Mouse (Mus musculus): Measurements from ENCODE around the gene Pakap. TPM values are rescaled to one million over a fixed set of nuclear protein-coding genes. Genes with fewer than 3 reads are reported as not detected.

Gene Pakap
- total and polyA plus RNA-seq, 3 experiments, result not detected

DNA sequence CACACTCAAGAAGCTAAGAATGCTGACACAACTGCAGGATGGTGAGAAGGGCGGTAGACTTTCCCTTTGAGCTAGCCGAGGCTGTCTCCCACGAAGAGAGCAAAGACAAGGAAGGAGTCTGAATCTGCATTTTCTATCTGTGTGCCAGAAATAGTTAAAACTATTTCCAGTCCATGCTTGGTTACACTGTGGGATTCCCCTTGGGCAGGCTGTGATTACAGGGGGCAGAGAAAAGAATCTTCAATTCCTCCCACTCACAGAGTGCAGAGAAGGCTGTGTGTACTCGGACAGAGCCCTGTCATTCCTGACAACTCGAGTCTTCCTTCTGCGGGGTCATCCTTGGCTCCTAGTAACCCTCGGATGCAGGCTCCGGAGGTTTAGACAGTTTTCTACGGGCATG lies 299.0 kb downstream of the Pakap start:
- no peaks in the 10 kb centered on the region for H3K27me3 ChIP-seq (ENCODE audit: insufficient read depth, low read length)
- no peak for DNase-seq (ENCODE audit: low spot score)
- no peak overlapping the region for H3K4me3 ChIP-seq (ENCODE audit: low read depth, low read length)
- no peaks in the 10 kb centered on the region for H3K4me1 ChIP-seq (ENCODE audit: insufficient read depth, low read depth, low read length)
- no peak for ATAC-seq (ENCODE audit: extremely low read depth, insufficient number of reproducible peaks, low FRiP score, poor library complexity, severe bottlenecking)
- no peaks in the 10 kb centered on the region for H3K36me3 ChIP-seq (replicated peaks)
- TF ChIP-seq CTCF (IDR thresholded peaks at IDR 0.05; ENCODE audit: low read depth, low read length), result no peak
- TF ChIP-seq GATA2 (IDR thresholded peaks at IDR 0.05; ENCODE audit: borderline replicate concordance, low read depth, low read length), result no peak
- no peak for TF ChIP-seq GATA1 (IDR thresholded peaks at IDR 0.05; ENCODE audit: borderline replicate concordance, low read length)
- TF ChIP-seq POLR2AphosphoS5 (IDR thresholded peaks at IDR 0.05; ENCODE audit: insufficient replicate concordance, low read depth, low read length), result no peak
- TF ChIP-seq TAL1 (conservative IDR thresholded peaks at IDR 0.05; ENCODE audit: low read depth, low read length), result no peak
- H3K9me3 ChIP-seq (replicated peaks), result peaks cover 12% of the 10 kb centered on the region

DNA sequence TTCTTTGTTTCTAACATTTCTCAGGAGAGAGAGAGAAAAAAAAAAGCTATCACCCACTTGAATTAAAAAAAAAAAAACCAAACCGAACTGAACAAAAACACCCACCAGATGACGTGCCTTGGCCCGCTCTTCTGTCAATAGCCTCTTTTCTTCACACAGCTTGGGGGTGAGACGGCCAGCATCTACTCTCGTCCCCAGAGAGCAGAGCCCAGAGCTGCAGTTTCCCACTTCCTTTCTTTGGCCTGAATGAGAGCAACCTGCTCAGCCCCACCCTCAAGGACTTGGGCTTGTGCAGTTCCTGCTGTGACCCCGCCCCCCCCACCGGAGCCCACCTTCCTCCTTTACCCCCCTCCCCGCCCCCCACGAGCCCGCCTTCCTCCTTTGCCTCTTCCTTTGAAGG lies 299.5 kb downstream of the Pakap start:
- Histone ChIP-seq H3K4me3 (ENCODE audit: low read depth, low read length) (no peak overlapping the region), H3K27me3 (ENCODE audit: insufficient read depth, low read length) (no peaks in the 10 kb centered on the region), H3K4me1 (ENCODE audit: insufficient read depth, low read depth, low read length) (no peaks in the 10 kb centered on the region), H3K36me3 (replicated peaks) (no peaks in the 10 kb centered on the region), H3K9me3 (replicated peaks) (peaks cover 9% of the 10 kb centered on the region)
- TF ChIP-seq CTCF (IDR thresholded peaks at IDR 0.05; ENCODE audit: low read depth, low read length) (no peak), TAL1 (conservative IDR thresholded peaks at IDR 0.05; ENCODE audit: low read depth, low read length) (no peak), GATA2 (IDR thresholded peaks at IDR 0.05; ENCODE audit: borderline replicate concordance, low read depth, low read length) (no peak), POLR2AphosphoS5 (IDR thresholded peaks at IDR 0.05; ENCODE audit: insufficient replicate concordance, low read depth, low read length) (no peak), GATA1 (IDR thresholded peaks at IDR 0.05; ENCODE audit: borderline replicate concordance, low read length) (no peak)
- no peak for ATAC-seq (ENCODE audit: extremely low read depth, insufficient number of reproducible peaks, low FRiP score, poor library complexity, severe bottlenecking)
- no peak for DNase-seq (ENCODE audit: low spot score)

DNA sequence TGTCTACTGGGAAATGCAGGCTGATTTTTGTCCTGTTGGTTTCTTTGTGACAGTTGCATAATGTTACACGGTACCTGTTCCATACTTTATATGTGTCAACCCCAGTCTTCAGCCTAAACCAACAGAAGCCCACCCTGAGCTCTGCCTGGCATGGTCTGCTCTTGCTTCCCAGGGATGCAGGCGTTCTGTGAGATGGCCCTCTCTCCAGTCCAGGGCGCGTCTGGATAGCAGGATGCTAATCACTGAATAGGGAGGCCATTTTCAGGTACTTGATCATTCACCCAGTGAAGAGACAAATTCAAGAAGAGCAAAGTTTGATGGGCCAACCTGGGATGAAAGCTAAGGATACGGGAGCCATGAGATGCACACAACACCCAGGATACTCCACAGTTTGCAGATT lies 311.2 kb downstream of the Pakap start:
- Histone ChIP-seq H3K4me3 (ENCODE audit: low read depth, low read length) (no peak overlapping the region), H3K9me3 (replicated peaks) (peaks cover 38% of the 10 kb centered on the region), H3K4me1 (ENCODE audit: insufficient read depth, low read depth, low read length) (no peaks in the 10 kb centered on the region), H3K27me3 (ENCODE audit: insufficient read depth, low read length) (no peaks in the 10 kb centered on the region), H3K36me3 (replicated peaks) (no peaks in the 10 kb centered on the region)
- TF ChIP-seq GATA2 (IDR thresholded peaks at IDR 0.05; ENCODE audit: borderline replicate concordance, low read depth, low read length) (no peak), POLR2AphosphoS5 (IDR thresholded peaks at IDR 0.05; ENCODE audit: insufficient replicate concordance, low read depth, low read length) (no peak), GATA1 (IDR thresholded peaks at IDR 0.05; ENCODE audit: borderline replicate concordance, low read length) (no peak), TAL1 (conservative IDR thresholded peaks at IDR 0.05; ENCODE audit: low read depth, low read length) (no peak), CTCF (IDR thresholded peaks at IDR 0.05; ENCODE audit: low read depth, low read length) (no peak)
- no peak for DNase-seq (ENCODE audit: low spot score)
- ATAC-seq (ENCODE audit: extremely low read depth, insufficient number of reproducible peaks, low FRiP score, poor library complexity, severe bottlenecking), result no peak

DNA sequence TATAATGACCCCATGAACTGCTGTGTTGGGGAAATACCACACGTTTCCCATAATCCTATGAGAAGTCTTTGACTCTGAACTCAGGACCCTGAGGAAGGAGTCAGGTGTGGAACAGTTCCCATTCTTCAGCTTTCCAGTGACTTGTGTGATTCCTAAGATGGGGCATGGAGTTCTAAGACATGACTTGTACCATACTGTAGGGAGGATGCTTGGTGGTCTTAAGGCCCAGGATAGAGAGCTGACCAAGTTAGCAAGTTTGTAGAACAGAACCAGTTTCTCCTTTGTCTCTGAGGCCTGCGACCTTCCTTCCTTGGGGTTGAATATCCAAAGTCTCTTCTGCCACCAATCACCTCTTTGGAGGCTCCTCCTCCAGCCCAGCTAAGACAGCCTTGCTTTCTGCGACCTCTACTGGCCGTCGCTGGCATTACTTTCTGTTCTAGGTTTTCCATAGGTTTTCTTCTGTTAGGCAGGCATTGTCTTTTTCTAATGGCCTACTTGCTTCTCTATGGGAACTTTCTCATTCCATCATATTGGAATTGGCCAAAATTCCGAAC lies 311.9 kb downstream of the Pakap start:
- no peaks in the 10 kb centered on the region for H3K4me1 ChIP-seq (ENCODE audit: insufficient read depth, low read depth, low read length)
- TF ChIP-seq CTCF (IDR thresholded peaks at IDR 0.05; ENCODE audit: low read depth, low read length) (no peak), TAL1 (conservative IDR thresholded peaks at IDR 0.05; ENCODE audit: low read depth, low read length) (no peak), POLR2AphosphoS5 (IDR thresholded peaks at IDR 0.05; ENCODE audit: insufficient replicate concordance, low read depth, low read length) (no peak), GATA2 (IDR thresholded peaks at IDR 0.05; ENCODE audit: borderline replicate concordance, low read depth, low read length) (no peak), GATA1 (IDR thresholded peaks at IDR 0.05; ENCODE audit: borderline replicate concordance, low read length) (no peak)
- ATAC-seq (ENCODE audit: extremely low read depth, insufficient number of reproducible peaks, low FRiP score, poor library complexity, severe bottlenecking) (no peak), DNase-seq (ENCODE audit: low spot score) (no peak)
- no peaks in the 10 kb centered on the region for H3K27me3 ChIP-seq (ENCODE audit: insufficient read depth, low read length)
- H3K4me3 ChIP-seq (ENCODE audit: low read depth, low read length), result no peak overlapping the region
- no peaks in the 10 kb centered on the region for H3K36me3 ChIP-seq (replicated peaks)
- H3K9me3 ChIP-seq (replicated peaks), result peaks cover 43% of the 10 kb centered on the region

DNA sequence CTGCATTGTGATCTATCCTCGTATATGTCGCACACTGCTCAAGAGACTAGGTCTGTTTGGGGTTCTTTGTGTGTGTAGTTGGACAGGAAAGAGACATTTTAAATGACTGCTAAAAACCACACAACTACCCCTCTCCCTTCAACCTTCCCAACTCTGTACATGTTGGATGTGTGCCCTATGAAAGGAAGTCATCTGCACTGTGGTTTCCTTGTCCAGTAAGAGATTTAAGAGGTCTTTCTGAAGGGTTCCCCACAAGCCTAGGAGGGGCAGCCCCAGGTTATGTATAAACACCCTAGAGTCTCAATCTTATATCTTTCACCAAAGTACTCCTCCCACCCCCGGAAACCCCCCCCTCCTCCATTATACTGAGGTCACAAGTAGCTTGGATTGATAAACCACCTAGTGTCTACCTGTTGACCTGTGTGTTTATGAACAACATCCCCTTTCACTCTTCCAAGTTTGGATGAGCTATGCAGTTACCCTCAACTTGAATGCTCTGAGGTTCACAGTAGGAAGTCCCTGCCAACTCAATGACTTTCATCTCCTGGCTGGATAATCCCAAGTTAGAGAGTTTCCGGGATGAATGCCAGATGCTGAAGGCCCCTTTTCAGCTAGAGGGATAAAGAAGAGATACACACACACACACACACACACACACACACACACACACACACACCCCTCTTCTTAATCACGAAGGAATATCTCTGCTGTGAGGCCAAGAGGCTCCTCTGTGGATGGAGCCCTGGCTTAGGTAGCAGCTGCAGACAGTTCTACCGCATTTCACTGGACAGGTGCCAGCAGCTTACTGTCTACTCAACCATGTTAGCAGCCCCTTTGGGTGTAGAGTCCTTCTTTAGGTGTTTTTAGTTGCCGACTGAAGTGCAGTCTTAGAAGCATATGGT lies 315.8 kb downstream of the Pakap start:
- ATAC-seq (ENCODE audit: extremely low read depth, insufficient number of reproducible peaks, low FRiP score, poor library complexity, severe bottlenecking) (no peak), DNase-seq (ENCODE audit: low spot score) (no peak)
- no peak overlapping the region for H3K4me3 ChIP-seq (ENCODE audit: low read depth, low read length)
- peaks cover 48% of the 10 kb centered on the region for H3K9me3 ChIP-seq (replicated peaks)
- no peak for TF ChIP-seq GATA1 (IDR thresholded peaks at IDR 0.05; ENCODE audit: borderline replicate concordance, low read length)
- TF ChIP-seq TAL1 (conservative IDR thresholded peaks at IDR 0.05; ENCODE audit: low read depth, low read length), result no peak
- TF ChIP-seq GATA2 (IDR thresholded peaks at IDR 0.05; ENCODE audit: borderline replicate concordance, low read depth, low read length), result no peak
- TF ChIP-seq POLR2AphosphoS5 (IDR thresholded peaks at IDR 0.05; ENCODE audit: insufficient replicate concordance, low read depth, low read length), result no peak
- TF ChIP-seq CTCF (IDR thresholded peaks at IDR 0.05; ENCODE audit: low read depth, low read length), result no peak
- H3K4me1 ChIP-seq (ENCODE audit: insufficient read depth, low read depth, low read length), result no peaks in the 10 kb centered on the region
- H3K27me3 ChIP-seq (ENCODE audit: insufficient read depth, low read length), result no peaks in the 10 kb centered on the region
- H3K36me3 ChIP-seq (replicated peaks), result no peaks in the 10 kb centered on the region

DNA sequence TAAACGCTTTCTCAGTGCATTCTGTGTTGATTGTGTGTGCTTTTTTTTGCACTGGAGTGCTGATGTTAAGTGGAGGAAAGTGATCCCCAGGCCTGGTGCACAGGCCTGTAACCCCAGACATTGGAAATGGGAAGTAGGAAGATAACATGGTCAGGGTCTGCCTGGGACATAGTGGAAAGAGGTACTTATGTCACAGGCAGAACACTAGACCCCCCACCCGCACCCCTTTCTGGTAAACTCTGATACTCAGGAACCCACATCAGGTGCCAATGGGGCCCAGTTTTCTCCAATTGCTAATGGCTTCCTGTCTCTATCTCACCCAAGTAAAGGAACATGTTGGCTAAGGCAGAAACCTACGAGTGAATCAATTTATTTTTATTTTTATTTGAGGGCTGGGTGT lies 316.5 kb downstream of the Pakap start:
- H3K4me3 ChIP-seq (ENCODE audit: low read depth, low read length), result no peak overlapping the region
- no peak for DNase-seq (ENCODE audit: low spot score)
- H3K9me3 ChIP-seq (replicated peaks), result peaks cover 46% of the 10 kb centered on the region
- TF ChIP-seq GATA2 (IDR thresholded peaks at IDR 0.05; ENCODE audit: borderline replicate concordance, low read depth, low read length), result no peak
- TF ChIP-seq TAL1 (conservative IDR thresholded peaks at IDR 0.05; ENCODE audit: low read depth, low read length), result no peak
- no peak for TF ChIP-seq CTCF (IDR thresholded peaks at IDR 0.05; ENCODE audit: low read depth, low read length)
- no peak for TF ChIP-seq GATA1 (IDR thresholded peaks at IDR 0.05; ENCODE audit: borderline replicate concordance, low read length)
- H3K36me3 ChIP-seq (replicated peaks), result no peaks in the 10 kb centered on the region
- no peaks in the 10 kb centered on the region for H3K4me1 ChIP-seq (ENCODE audit: insufficient read depth, low read depth, low read length)
- no peak for ATAC-seq (ENCODE audit: extremely low read depth, insufficient number of reproducible peaks, low FRiP score, poor library complexity, severe bottlenecking)
- no peaks in the 10 kb centered on the region for H3K27me3 ChIP-seq (ENCODE audit: insufficient read depth, low read length)

Measured in G1E (cell line).